Mouse (Mus musculus): ENCODE measurements around the gene Rbm4b. TPM values are rescaled to one million over a fixed set of nuclear protein-coding genes. Genes with fewer than 3 reads are reported as not detected.

Rbm4b gene
- polyA plus RNA-seq, 1 experiment from 2014 or later, result 57.6 TPM

DNA sequence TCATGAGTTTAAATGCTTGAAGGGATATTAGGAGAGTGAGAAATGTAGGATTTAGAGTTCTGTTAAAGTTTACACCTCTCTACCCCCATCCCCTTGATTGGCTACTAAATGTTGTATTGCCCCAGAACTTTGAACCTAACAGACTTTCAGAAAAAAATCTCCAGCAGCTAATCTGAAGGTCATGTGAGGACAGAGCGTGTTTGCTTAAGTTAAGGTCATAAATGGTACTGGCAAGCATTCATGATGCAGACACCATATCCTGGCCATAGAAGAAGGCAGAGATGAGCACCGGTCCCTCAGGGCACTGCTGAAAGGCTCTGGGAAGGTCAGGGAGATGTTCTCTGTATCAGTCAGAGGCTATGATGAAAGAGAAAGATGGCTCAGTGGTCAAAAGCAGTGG, 39.0 kb upstream of the Rbm4b start:
- WGBS, result 90% methylated on average over 2 of the region's 2 CpGs
- Histone ChIP-seq H3K27me3 (ENCODE audit: control insufficient read depth, insufficient read depth, low read depth, low read length) (peaks cover 26% of the 10 kb centered on the region), H3K4me1 (replicated peaks; ENCODE audit: control insufficient read depth, insufficient read depth, low read length) (peaks cover 8% of the 10 kb centered on the region)

DNA sequence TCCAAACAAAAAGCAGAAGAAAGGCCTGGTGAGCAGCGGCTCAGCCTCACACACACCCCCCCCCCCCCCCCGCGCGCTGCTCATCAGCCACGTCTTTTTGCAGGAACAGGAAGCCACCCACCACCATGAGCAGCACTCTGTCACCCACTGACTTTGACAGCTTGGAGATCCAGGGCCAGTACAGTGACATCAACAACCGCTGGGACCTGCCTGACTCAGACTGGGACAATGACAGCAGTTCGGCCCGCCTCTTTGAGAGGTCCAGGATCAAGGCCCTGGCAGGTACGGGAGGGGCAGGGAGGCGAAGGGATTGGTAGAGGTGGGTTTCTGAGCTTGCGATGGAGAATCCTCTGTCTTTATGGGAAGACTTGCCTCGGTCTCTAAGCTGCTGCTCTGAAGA, 37.6 kb upstream of the Rbm4b start:
- Histone ChIP-seq H3K9ac (ENCODE audit: low read length) (no peak overlapping the region), H3K27me3 (ENCODE audit: control insufficient read depth, insufficient read depth, low read depth, low read length) (peaks cover 12% of the 10 kb centered on the region), H3K36me3 (ENCODE audit: control insufficient read depth, insufficient read depth, low read length) (no peaks in the 10 kb centered on the region), H3K4me1 (replicated peaks; ENCODE audit: control insufficient read depth, insufficient read depth, low read length) (peaks cover 5% of the 10 kb centered on the region), H3K9me3 (ENCODE audit: control insufficient read depth, low read length) (no peaks in the 10 kb centered on the region), H3K4me2 (ENCODE audit: low read depth, low read length) (peak overlapping the region; percentile 19; the same call in 1 of the 2 replicates), H3K27ac (ENCODE audit: low read length) (no peak overlapping the region), H3K4me3 (ENCODE audit: low read length) (no peak overlapping the region)
- ATAC-seq (ENCODE audit: low read depth), result no peak
- WGBS, result 24% methylated on average over 9 of the region's 12 CpGs

More for the DNA sequence above, 39.0 kb upstream of the Rbm4b start:
- no peaks in the 10 kb centered on the region for H3K9me3 ChIP-seq (ENCODE audit: control insufficient read depth, low read length)
- H3K9ac ChIP-seq (ENCODE audit: low read length), result no peak overlapping the region
- ATAC-seq (ENCODE audit: low read depth), result no peak
- H3K36me3 ChIP-seq (ENCODE audit: control insufficient read depth, insufficient read depth, low read length), result no peaks in the 10 kb centered on the region
- H3K27ac ChIP-seq (ENCODE audit: low read length), result no peak overlapping the region
- no peak overlapping the region for H3K4me2 ChIP-seq (ENCODE audit: low read depth, low read length)
- H3K4me3 ChIP-seq (ENCODE audit: low read length), result no peak overlapping the region

DNA sequence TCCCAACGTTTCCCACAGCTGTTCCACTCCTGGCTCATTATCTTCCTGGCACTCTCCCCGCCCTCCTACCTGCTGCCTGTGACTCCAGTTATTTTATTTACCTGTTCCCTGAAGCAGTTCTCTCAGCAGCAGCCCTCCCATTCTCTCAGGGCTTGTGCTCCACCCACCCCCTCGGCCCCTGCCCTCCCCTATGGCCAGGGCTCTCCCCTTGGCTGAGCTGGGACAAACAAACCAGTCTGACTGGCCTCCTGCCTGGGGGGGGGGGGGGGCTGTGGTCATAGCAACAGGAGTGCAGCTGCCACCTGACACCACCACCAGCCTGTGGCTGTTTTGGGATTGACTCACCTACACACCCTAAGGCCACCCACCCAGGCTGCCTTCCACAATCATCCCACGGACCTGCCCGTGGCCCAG, 36.9 kb upstream of the Rbm4b start:
- H3K4me3 ChIP-seq (ENCODE audit: low read length), result no peak overlapping the region
- WGBS, result 14% methylated on average over 5 of the region's 5 CpGs
- H3K27ac ChIP-seq (ENCODE audit: low read length), result peak overlapping the region; percentile 30
- H3K4me1 ChIP-seq (replicated peaks; ENCODE audit: control insufficient read depth, insufficient read depth, low read length), result peaks cover 5% of the 10 kb centered on the region
- H3K4me2 ChIP-seq (ENCODE audit: low read depth, low read length), result peak overlapping the region; percentile 19; the same call in 1 of the 2 replicates
- H3K27me3 ChIP-seq (ENCODE audit: control insufficient read depth, insufficient read depth, low read depth, low read length), result peaks cover 7% of the 10 kb centered on the region
- H3K36me3 ChIP-seq (ENCODE audit: control insufficient read depth, insufficient read depth, low read length), result no peaks in the 10 kb centered on the region
- H3K9me3 ChIP-seq (ENCODE audit: control insufficient read depth, low read length), result no peaks in the 10 kb centered on the region
- ATAC-seq (ENCODE audit: low read depth), result peak; percentile 86
- no peak overlapping the region for H3K9ac ChIP-seq (ENCODE audit: low read length)

DNA sequence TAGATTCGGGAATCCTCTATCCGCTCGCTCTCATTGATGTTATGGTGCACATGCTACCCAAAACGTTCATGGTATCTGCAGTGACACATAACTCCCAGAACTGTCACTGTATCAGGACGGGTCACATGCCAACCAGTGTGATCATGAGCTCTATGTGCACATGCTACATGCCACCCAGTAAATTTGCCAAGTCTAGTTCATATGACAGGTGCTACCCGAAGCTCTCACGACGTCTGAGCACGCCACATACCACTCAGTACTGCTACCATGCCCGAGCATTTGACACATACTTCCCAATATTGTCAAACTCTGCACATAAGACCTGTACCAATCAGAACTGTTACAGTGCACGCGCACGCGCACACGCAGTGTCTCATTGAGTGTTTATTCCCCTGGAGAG, 36.2 kb upstream of the Rbm4b start:
- ATAC-seq (ENCODE audit: low read depth), result no peak
- peak overlapping the region; percentile 33; the same call in 1 of the 2 replicates for H3K4me2 ChIP-seq (ENCODE audit: low read depth, low read length)
- no peaks in the 10 kb centered on the region for H3K36me3 ChIP-seq (ENCODE audit: control insufficient read depth, insufficient read depth, low read length)
- H3K9ac ChIP-seq (ENCODE audit: low read length), result no peak overlapping the region
- no peak overlapping the region for H3K4me3 ChIP-seq (ENCODE audit: low read length)
- H3K27ac ChIP-seq (ENCODE audit: low read length), result no peak overlapping the region
- 71% methylated on average over 15 of the region's 15 CpGs for WGBS
- H3K27me3 ChIP-seq (ENCODE audit: control insufficient read depth, insufficient read depth, low read depth, low read length), result no peaks in the 10 kb centered on the region
- H3K4me1 ChIP-seq (replicated peaks; ENCODE audit: control insufficient read depth, insufficient read depth, low read length), result peaks cover 5% of the 10 kb centered on the region
- H3K9me3 ChIP-seq (ENCODE audit: control insufficient read depth, low read length), result no peaks in the 10 kb centered on the region

DNA sequence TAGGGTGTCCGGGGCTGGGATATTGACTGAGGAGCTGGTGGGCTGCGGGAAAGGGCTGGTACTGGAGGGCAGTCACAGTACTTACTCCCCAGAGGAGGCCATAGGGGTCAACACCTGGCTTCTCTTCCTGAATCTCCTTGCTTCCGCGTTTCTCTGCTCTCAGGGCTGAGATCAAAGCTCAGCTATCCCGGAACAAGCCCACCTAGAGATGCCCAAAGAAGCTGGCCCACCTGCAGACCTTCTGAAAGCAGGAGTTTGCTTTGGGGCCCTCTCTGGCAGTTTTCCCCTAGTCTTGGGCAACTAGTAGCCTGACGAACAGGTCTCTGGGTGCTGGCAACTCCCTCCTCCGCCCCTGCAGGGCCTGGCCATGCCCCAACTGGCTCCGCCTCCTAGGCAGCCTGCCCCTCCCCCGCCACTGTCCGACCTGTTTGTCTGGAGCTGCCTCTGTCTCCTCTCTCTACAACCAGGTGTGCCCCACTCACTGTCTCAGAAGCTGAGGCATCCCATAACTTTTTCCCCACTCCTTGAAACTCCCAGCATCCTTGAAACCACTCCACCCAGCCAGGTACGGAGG, 35.5 kb upstream of the Rbm4b start:
- H3K9ac ChIP-seq (ENCODE audit: low read length), result peak overlapping the region; percentile 39; the same call in 1 of the 2 replicates
- peak; percentile 47; the same call in 1 of the 2 replicates for ATAC-seq (ENCODE audit: low read depth)
- WGBS, result 16% methylated on average over 11 of the region's 11 CpGs
- peak overlapping the region; percentile 37; the same call in 1 of the 2 replicates for H3K27ac ChIP-seq (ENCODE audit: low read length)
- no peaks in the 10 kb centered on the region for H3K9me3 ChIP-seq (ENCODE audit: control insufficient read depth, low read length)
- peak overlapping the region; percentile 22 for H3K4me3 ChIP-seq (ENCODE audit: low read length)
- no peaks in the 10 kb centered on the region for H3K36me3 ChIP-seq (ENCODE audit: control insufficient read depth, insufficient read depth, low read length)
- peak overlapping the region; percentile 33 for H3K4me2 ChIP-seq (ENCODE audit: low read depth, low read length)
- peaks cover 5% of the 10 kb centered on the region for H3K4me1 ChIP-seq (replicated peaks; ENCODE audit: control insufficient read depth, insufficient read depth, low read length)
- no peaks in the 10 kb centered on the region for H3K27me3 ChIP-seq (ENCODE audit: control insufficient read depth, insufficient read depth, low read depth, low read length)

DNA sequence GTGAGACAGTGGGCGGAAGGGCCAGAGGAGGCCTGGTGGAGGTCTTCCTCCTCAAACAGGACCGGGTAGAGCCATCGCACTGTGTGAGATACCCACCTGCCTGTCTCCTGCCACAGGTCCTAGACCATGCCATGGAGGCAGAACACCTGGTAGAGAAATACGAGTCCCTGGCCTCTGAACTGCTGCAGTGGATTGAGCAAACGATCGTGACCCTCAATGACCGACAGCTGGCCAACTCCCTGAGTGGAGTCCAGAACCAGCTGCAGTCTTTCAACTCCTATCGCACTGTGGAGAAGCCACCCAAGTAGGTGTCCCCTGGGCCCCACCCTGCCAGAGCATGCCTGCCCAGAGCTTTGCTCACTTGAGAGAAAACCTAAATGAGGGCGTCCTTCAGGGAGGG, 27.1 kb upstream of the Rbm4b start:
- H3K36me3 ChIP-seq (ENCODE audit: control insufficient read depth, insufficient read depth, low read length), result no peaks in the 10 kb centered on the region
- no peak overlapping the region for H3K4me3 ChIP-seq (ENCODE audit: low read length)
- H3K27ac ChIP-seq (ENCODE audit: low read length), result no peak overlapping the region
- no peaks in the 10 kb centered on the region for H3K9me3 ChIP-seq (ENCODE audit: control insufficient read depth, low read length)
- no peak overlapping the region for H3K4me2 ChIP-seq (ENCODE audit: low read depth, low read length)
- WGBS, result 59% methylated on average over 9 of the region's 9 CpGs
- no peaks in the 10 kb centered on the region for H3K27me3 ChIP-seq (ENCODE audit: control insufficient read depth, insufficient read depth, low read depth, low read length)
- H3K9ac ChIP-seq (ENCODE audit: low read length), result no peak overlapping the region
- H3K4me1 ChIP-seq (replicated peaks; ENCODE audit: control insufficient read depth, insufficient read depth, low read length), result no peaks in the 10 kb centered on the region
- no peak for ATAC-seq (ENCODE audit: low read depth)

DNA sequence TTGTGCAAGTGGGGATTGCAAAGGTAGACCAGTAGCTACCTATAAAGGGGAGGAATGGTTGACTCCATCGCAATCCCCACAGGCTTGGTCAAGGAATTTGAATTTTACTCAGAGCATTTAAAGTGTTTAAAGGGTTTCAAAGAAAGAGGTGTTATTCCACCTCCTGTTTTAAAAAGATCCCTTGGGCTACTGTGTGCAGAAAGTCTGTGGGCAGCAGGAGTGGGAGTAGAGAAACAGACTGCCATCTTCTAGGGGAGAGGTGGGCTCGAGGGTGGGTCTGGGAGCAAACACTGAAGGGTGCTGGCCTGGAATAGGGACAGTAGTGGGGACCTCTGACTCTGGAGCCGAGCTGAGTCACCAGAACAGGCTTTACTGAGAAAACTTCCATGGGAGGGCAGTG, 23.2 kb upstream of the Rbm4b start:
- H3K4me2 ChIP-seq (ENCODE audit: low read depth, low read length), result no peak overlapping the region
- H3K4me3 ChIP-seq (ENCODE audit: low read length), result no peak overlapping the region
- H3K36me3 ChIP-seq (ENCODE audit: control insufficient read depth, insufficient read depth, low read length), result no peaks in the 10 kb centered on the region
- no peaks in the 10 kb centered on the region for H3K4me1 ChIP-seq (replicated peaks; ENCODE audit: control insufficient read depth, insufficient read depth, low read length)
- H3K27ac ChIP-seq (ENCODE audit: low read length), result no peak overlapping the region
- no peak for ATAC-seq (ENCODE audit: low read depth)
- no peak overlapping the region for H3K9ac ChIP-seq (ENCODE audit: low read length)
- WGBS, result 80% methylated on average over 3 of the region's 3 CpGs
- no peaks in the 10 kb centered on the region for H3K27me3 ChIP-seq (ENCODE audit: control insufficient read depth, insufficient read depth, low read depth, low read length)
- H3K9me3 ChIP-seq (ENCODE audit: control insufficient read depth, low read length), result no peaks in the 10 kb centered on the region

DNA sequence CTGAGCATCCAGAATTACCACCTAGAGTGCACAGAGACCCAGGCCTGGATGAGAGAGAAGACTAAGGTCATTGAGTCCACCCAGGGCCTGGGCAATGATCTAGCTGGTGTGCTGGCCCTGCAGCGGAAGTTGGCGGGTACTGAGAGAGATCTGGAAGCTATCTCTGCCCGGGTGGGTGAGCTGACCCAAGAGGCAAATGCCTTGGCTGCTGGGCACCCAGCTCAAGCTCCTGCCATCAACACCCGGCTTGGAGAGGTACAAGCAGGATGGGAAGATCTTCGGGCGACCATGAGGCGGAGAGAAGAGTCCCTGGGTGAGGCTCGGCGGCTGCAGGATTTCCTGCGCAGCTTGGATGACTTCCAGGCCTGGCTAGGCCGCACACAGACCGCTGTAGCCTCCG, 18.4 kb upstream of the Rbm4b start:
- H3K36me3 ChIP-seq (ENCODE audit: control insufficient read depth, insufficient read depth, low read length), result 0 out of 2 replicates have a peak, but pooled peaks cover 2% of the 10 kb centered on the region
- no peak overlapping the region for H3K4me3 ChIP-seq (ENCODE audit: low read length)
- no peaks in the 10 kb centered on the region for H3K9me3 ChIP-seq (ENCODE audit: control insufficient read depth, low read length)
- whole genome bisulfite sequencing, result 78% methylated on average over 13 of the region's 13 CpGs
- H3K4me1 ChIP-seq (replicated peaks; ENCODE audit: control insufficient read depth, insufficient read depth, low read length), result no peaks in the 10 kb centered on the region
- no peak overlapping the region for H3K9ac ChIP-seq (ENCODE audit: low read length)
- no peak overlapping the region for H3K4me2 ChIP-seq (ENCODE audit: low read depth, low read length)
- H3K27me3 ChIP-seq (ENCODE audit: control insufficient read depth, insufficient read depth, low read depth, low read length), result no peaks in the 10 kb centered on the region
- H3K27ac ChIP-seq (ENCODE audit: low read length), result no peak overlapping the region
- no peak for ATAC-seq (ENCODE audit: low read depth)

DNA sequence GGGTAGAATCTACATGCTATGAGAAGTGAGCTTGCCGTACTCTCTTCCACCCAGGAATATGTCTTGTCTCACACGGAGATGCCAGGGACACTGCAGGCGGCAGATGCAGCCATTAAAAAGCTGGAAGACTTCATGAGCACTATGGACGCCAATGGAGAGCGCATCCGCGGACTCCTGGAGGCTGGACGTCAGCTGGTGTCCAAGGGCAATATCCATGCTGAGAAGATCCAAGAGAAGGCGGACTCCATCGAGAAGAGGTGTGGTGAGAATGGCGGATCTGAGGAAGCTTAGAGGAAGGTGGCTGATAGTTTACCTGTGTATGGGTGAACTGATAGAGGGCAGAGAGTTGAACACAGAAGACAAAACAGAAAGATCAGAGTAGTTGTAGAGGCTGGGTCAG, 17.2 kb upstream of the Rbm4b start:
- Histone ChIP-seq H3K9ac (ENCODE audit: low read length) (no peak overlapping the region), H3K36me3 (ENCODE audit: control insufficient read depth, insufficient read depth, low read length) (0 out of 2 replicates have a peak, but pooled peaks cover 2% of the 10 kb centered on the region), H3K27me3 (ENCODE audit: control insufficient read depth, insufficient read depth, low read depth, low read length) (no peaks in the 10 kb centered on the region), H3K27ac (ENCODE audit: low read length) (no peak overlapping the region), H3K9me3 (ENCODE audit: control insufficient read depth, low read length) (no peaks in the 10 kb centered on the region), H3K4me3 (ENCODE audit: low read length) (no peak overlapping the region), H3K4me1 (replicated peaks; ENCODE audit: control insufficient read depth, insufficient read depth, low read length) (no peaks in the 10 kb centered on the region), H3K4me2 (ENCODE audit: low read depth, low read length) (no peak overlapping the region)
- ATAC-seq (ENCODE audit: low read depth), result no peak
- 86% methylated on average over 11 of the region's 11 CpGs for WGBS
